Comparison of ENCODE assay signal across 8 mouse cellular contexts in the genomic region with DNA sequence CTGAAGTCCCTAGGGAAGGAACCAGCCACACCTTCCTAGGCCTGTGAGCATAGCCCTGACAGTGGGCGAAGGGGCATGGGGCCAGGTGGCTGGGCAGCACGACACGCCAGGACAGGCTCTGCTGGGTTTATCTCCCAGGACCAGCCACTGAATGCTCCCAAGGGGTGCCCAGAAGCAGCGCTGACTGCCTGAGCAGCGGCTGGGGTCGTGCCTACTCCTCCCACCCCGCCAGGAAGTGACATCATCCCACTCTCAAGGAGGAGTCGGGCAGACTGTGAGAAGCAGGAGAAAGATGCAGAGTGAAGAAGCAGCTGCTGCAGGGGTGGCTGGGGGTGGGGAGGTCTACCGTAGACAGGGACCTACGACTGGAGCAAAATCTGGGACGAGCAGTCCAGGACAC. TPM values are rescaled to one million over a fixed set of nuclear protein-coding genes. Genes with fewer than 3 reads are reported as not detected.
DNase-seq lines count a peak whose midpoint lies in the region; ATAC-seq lines count a peak whose summit lies in the region.

No protein-coding gene starts in this region.

- no peaks in the 10 kb centered on the region for H3K9me3 ChIP-seq in megakaryocyte, embryonic 14.5 days
- H3K9me3 ChIP-seq in embryonic facial prominence, embryonic 12.5 days = no peaks in the 10 kb centered on the region
- H3K9me3 ChIP-seq in heart, embryonic 14.5 days (ENCODE audit: control insufficient read depth, low read length) = no peaks in the 10 kb centered on the region
- no peaks in the 10 kb centered on the region for H3K9me3 ChIP-seq in limb, embryonic 15.5 days

- no peak for ATAC-seq in megakaryocyte, adult 5-6 weeks (ENCODE audit: poor library complexity, severe bottlenecking)
- ATAC-seq in embryonic facial prominence, embryonic 12.5 days (ENCODE audit: insufficient number of reproducible peaks, insufficient read depth, low FRiP score, low TSS enrichment) = 0 out of 2 replicates have a peak, but pooled peaks have one; percentile 18
- 0 out of 2 replicates have a peak, but pooled peaks have one; percentile 44 for ATAC-seq in heart, embryonic 14.5 days (ENCODE audit: insufficient number of reproducible peaks, insufficient read depth, low FRiP score, low read depth)
- no peak for ATAC-seq in limb, embryonic 15.5 days (ENCODE audit: insufficient number of reproducible peaks, low FRiP score, low TSS enrichment, low read depth)

- H3K27me3 ChIP-seq in megakaryocyte, embryonic 14.5 days (replicated peaks) = peaks cover 75% of the 10 kb centered on the region
- H3K27me3 ChIP-seq in embryonic facial prominence, embryonic 12.5 days = no peaks in the 10 kb centered on the region
- no peaks in the 10 kb centered on the region for H3K27me3 ChIP-seq in heart, embryonic 14.5 days (ENCODE audit: control insufficient read depth, insufficient read depth, low read length)
- H3K27me3 ChIP-seq in limb, embryonic 15.5 days = peaks cover 5% of the 10 kb centered on the region; the same call in 1 of the 2 replicates

- no peaks in the 10 kb centered on the region for H3K36me3 ChIP-seq in megakaryocyte, embryonic 14.5 days (replicated peaks; ENCODE audit: low read length)
- H3K36me3 ChIP-seq in embryonic facial prominence, embryonic 12.5 days = no peaks in the 10 kb centered on the region
- H3K36me3 ChIP-seq in heart, embryonic 14.5 days (ENCODE audit: control insufficient read depth, insufficient read depth, low read length) = no peaks in the 10 kb centered on the region
- H3K36me3 ChIP-seq in limb, embryonic 15.5 days = no peaks in the 10 kb centered on the region

- 22% methylated on average over 11 of the region's 11 CpGs for WGBS in embryonic facial prominence, embryonic 12.5 days
- 29% methylated on average over 11 of the region's 11 CpGs for WGBS in heart, embryonic 14.5 days
- WGBS in limb, embryonic 15.5 days = 30% methylated on average over 11 of the region's 11 CpGs

- peak; percentile 75 for DNase-seq in right cerebral cortex, postnatal 25 days
- DNase-seq in spleen, adult 18-20 months = no peak
- DNase-seq in layer of hippocampus, postnatal 14 days (ENCODE audit: low spot score in 2 of 2) = no peak

- H3K27ac ChIP-seq in embryonic facial prominence, embryonic 12.5 days = no peak overlapping the region
- peak overlapping the region in 1 of 2 experiments; percentile 12; a peak in 1 of 4 replicates for H3K27ac ChIP-seq in heart, embryonic 14.5 days (replicated peaks in 1 of 2; ENCODE audit: control insufficient read depth in 1 of 2, insufficient read depth in 1 of 2, low read depth in 2 of 2, low read length in 2 of 2)
- H3K27ac ChIP-seq in limb, embryonic 15.5 days = no peak overlapping the region

- H3K4me3 ChIP-seq in megakaryocyte, embryonic 14.5 days (replicated peaks) = peak overlapping the region; percentile 7
- no peak overlapping the region for H3K4me3 ChIP-seq in embryonic facial prominence, embryonic 12.5 days
- no peak overlapping the region for H3K4me3 ChIP-seq in heart, embryonic 14.5 days (ENCODE audit: control insufficient read depth in 1 of 2, insufficient read depth in 1 of 2, low read depth in 1 of 2, low read length in 2 of 2)
- no peak overlapping the region for H3K4me3 ChIP-seq in limb, embryonic 15.5 days

- H3K4me2 ChIP-seq in embryonic facial prominence, embryonic 12.5 days (replicated peaks) = peak overlapping the region; percentile 42
- peak overlapping the region; percentile 24 for H3K4me2 ChIP-seq in heart, embryonic 14.5 days (ENCODE audit: low read length)
- peak overlapping the region; percentile 24; the same call in 1 of the 2 replicates for H3K4me2 ChIP-seq in limb, embryonic 15.5 days

- H3K4me1 ChIP-seq in megakaryocyte, embryonic 14.5 days = peaks cover 23% of the 10 kb centered on the region
- H3K4me1 ChIP-seq in embryonic facial prominence, embryonic 12.5 days = peaks cover 33% of the 10 kb centered on the region
- H3K4me1 ChIP-seq in heart, embryonic 14.5 days (ENCODE audit: control insufficient read depth in 2 of 2, insufficient read depth in 2 of 2, low read length in 2 of 2) = peaks cover 23 to 26% of the 10 kb centered on the region in 2 experiments
- peaks cover 28% of the 10 kb centered on the region for H3K4me1 ChIP-seq in limb, embryonic 15.5 days

- peak overlapping the region; percentile 15 for H3K9ac ChIP-seq in embryonic facial prominence, embryonic 12.5 days
- H3K9ac ChIP-seq in heart, embryonic 14.5 days (ENCODE audit: low read length) = 0 out of 2 replicates have a peak overlapping the region, but pooled peaks have one; percentile 18
- H3K9ac ChIP-seq in limb, embryonic 15.5 days = no peak overlapping the region

RNA-seq across cellular contexts. Expression of gene Dagla, which starts 31.9 kb away (rescaled TPM):
- 0.29 and 1.1 TPM in 2 replicates for polyA plus RNA-seq in megakaryocyte, embryonic 14.5 days (2012; ENCODE audit: insufficient read depth, low replicate concordance)
- total RNA-seq in megakaryocyte, adult 5-6 weeks (2015) = not detected in 2 replicates
- total RNA-seq in megakaryocyte, adult 5-6 weeks (2017) = not detected in 2 replicates
- polyA plus RNA-seq in embryonic facial prominence, embryonic 12.5 days (2016; fragmentation: Nextera tagmentation; extraction: Ambion mirVana) = 3.0 and 3.1 TPM in 2 replicates
- 0.65 and 0.82 TPM in 2 replicates for polyA plus RNA-seq in heart, embryonic 14.5 days (2014; fragmentation: Nextera tagmentation; extraction: Ambion mirVana)
- 3.1 and 3.3 TPM in 2 replicates for polyA plus RNA-seq in limb, embryonic 15.5 days (2015; fragmentation: Nextera tagmentation; extraction: Ambion mirVana)
- 100 to 1,000 TPM; 131 to 134 TPM for total RNA-seq in layer of hippocampus, postnatal 14 days (2021)

RNA-seq across cellular contexts. Expression of gene Myrf, which starts 32.2 kb away (rescaled TPM):
- 0.34 and 0.56 TPM in 2 replicates for polyA plus RNA-seq in megakaryocyte, embryonic 14.5 days (2012; ENCODE audit: insufficient read depth, low replicate concordance)
- 0.22 and 0.27 TPM in 2 replicates for total RNA-seq in megakaryocyte, adult 5-6 weeks (2015)
- 0.04 TPM in 1 of 2 replicates, not detected in the other for total RNA-seq in megakaryocyte, adult 5-6 weeks (2017)
- polyA plus RNA-seq in embryonic facial prominence, embryonic 12.5 days (2016; fragmentation: Nextera tagmentation; extraction: Ambion mirVana) = 1.9 and 2.5 TPM in 2 replicates
- polyA plus RNA-seq in heart, embryonic 14.5 days (2014; fragmentation: Nextera tagmentation; extraction: Ambion mirVana) = 7.8 and 10.8 TPM in 2 replicates
- 0.55 and 0.60 TPM in 2 replicates for polyA plus RNA-seq in limb, embryonic 15.5 days (2015; fragmentation: Nextera tagmentation; extraction: Ambion mirVana)
- 10 to 100 TPM; 29.6 to 31.2 TPM for total RNA-seq in layer of hippocampus, postnatal 14 days (2021)

Comparison
In these comparisons a context has a peak if more than half of its experiments do, and no peak if none do; other contexts are left out.
1. ATAC-seq: peak in embryonic facial prominence, embryonic 12.5 days (single experiment) and heart, embryonic 14.5 days (single experiment); none in megakaryocyte, adult 5-6 weeks (single experiment) and limb, embryonic 15.5 days (single experiment).
2. Peak in every context shown above with its lines, with median percentiles within 50 percentile points of each other: H3K4me2 ChIP-seq.